Mouse (Mus musculus) midbrain, embryonic 13.5 days (tissue): ENCODE data around the gene Dlg2. TPM values are rescaled to one million over a fixed set of nuclear protein-coding genes. Genes with fewer than 3 reads are reported as not detected.

Experiments used
- ATAC-seq: fragments of 200-750 bp; cut with Nextera tagmentation; 2 replicates; pipeline ENCODE4 v1.8.0; 2017; ENCODE audit warnings: mild to moderate bottlenecking, moderate TSS enrichment, moderate library complexity
- H3K27ac ChIP-seq: fragments of 300-500 bp; sonication (generic); 2 replicates; pipeline ENCODE4 v1.5.1; 2015; ENCODE audit warnings: inconsistent platforms, mild to moderate bottlenecking, moderate library complexity
- H3K27me3 ChIP-seq: fragments of 300-500 bp; sonication (generic); 2 replicates; pipeline ENCODE4 v1.6.1; 2015; ENCODE audit warnings: mild to moderate bottlenecking, inconsistent platforms
- H3K36me3 ChIP-seq: fragments of 300-500 bp; sonication (generic); 2 replicates; pipeline ENCODE4 v1.6.1; 2015; ENCODE audit warnings: mild to moderate bottlenecking, inconsistent platforms
- H3K4me1 ChIP-seq: fragments of 300-500 bp; sonication (generic); replicated peaks from 2 replicates; pipeline ENCODE4 v1.6.1; 2015; ENCODE audit warnings: inconsistent platforms
- H3K4me2 ChIP-seq: fragments of 300-500 bp; sonication (generic); replicated peaks from 2 replicates; pipeline ENCODE4 v1.6.1; 2015; ENCODE audit warnings: moderate library complexity, mild to moderate bottlenecking, inconsistent platforms
- H3K4me3 ChIP-seq: fragments of 300-500 bp; sonication (generic); replicated peaks from 2 replicates; pipeline ENCODE4 v1.5.1; 2015; ENCODE audit warnings: mild to moderate bottlenecking, inconsistent platforms
- H3K9ac ChIP-seq: fragments of 300-500 bp; sonication (generic); replicated peaks from 2 replicates; pipeline ENCODE4 v1.6.1; 2015; ENCODE audit warnings: mild to moderate bottlenecking, inconsistent platforms
- H3K9me3 ChIP-seq: fragments of 300-500 bp; sonication (generic); 2 replicates; pipeline ENCODE4 v1.6.1; 2016; ENCODE audit warnings: mild to moderate bottlenecking, inconsistent platforms
- WGBS: fragments of 180-500 bp; shearing (Covaris S2); methylation state at CpG from one replicate; pipeline ENCODE4 v1.1.7; 2015; 5-methylcytosine and 5-hydroxymethylcytosine counted together
- polyA plus RNA-seq: library from polyadenylated mRNA; unstranded; fragments of >200 nt; fragmentation: Nextera tagmentation; extraction: Ambion mirVana; gene quantifications from 2 replicates; pipeline ENCODE4 v1.2.1, GENCODE M21; 2015

Gene Dlg2
- polyA plus RNA-seq, 1 experiment from 2014 or later = 13.0 TPM

- Histone ChIP-seq H3K9me3 (no peaks in the 10 kb centered on the region), H3K27me3 (no peaks in the 10 kb centered on the region), H3K36me3 (no peaks in the 10 kb centered on the region), H3K27ac (no peak overlapping the region), H3K4me3 (no peak overlapping the region), H3K9ac (no peak overlapping the region), H3K4me1 (no peaks in the 10 kb centered on the region), H3K4me2 (no peak overlapping the region)
- ATAC-seq = no peak
- 83% methylated on average over 3 of the region's 3 CpGs for WGBS
Measured at GRCm38 (mm10) chr7:91785871-91786270, 1309.4 kb downstream of the Dlg2 start.

GRCm38 (mm10) chr7:91790949-91791564 lies 1314.6 kb downstream of the Dlg2 start:
- H3K27ac ChIP-seq = no peak overlapping the region
- H3K27me3 ChIP-seq = no peaks in the 10 kb centered on the region
- peak; percentile 66 for ATAC-seq
- no peak overlapping the region for H3K4me3 ChIP-seq
- no peaks in the 10 kb centered on the region for H3K36me3 ChIP-seq
- H3K4me2 ChIP-seq = no peak overlapping the region
- H3K9ac ChIP-seq = no peak overlapping the region
- 76% methylated on average over 4 of the region's 4 CpGs for WGBS
- no peaks in the 10 kb centered on the region for H3K4me1 ChIP-seq
- H3K9me3 ChIP-seq = no peaks in the 10 kb centered on the region

- Histone ChIP-seq H3K9me3 (no peaks in the 10 kb centered on the region), H3K4me1 (peaks cover 7% of the 10 kb centered on the region; the same call in 1 of the 2 replicates), H3K4me3 (no peak overlapping the region), H3K36me3 (no peaks in the 10 kb centered on the region), H3K27me3 (no peaks in the 10 kb centered on the region), H3K27ac (no peak overlapping the region), H3K4me2 (no peak overlapping the region), H3K9ac (no peak overlapping the region)
- WGBS = 8% methylated on average over 4 of the region's 4 CpGs
- ATAC-seq = 0 out of 2 replicates have a peak, but pooled peaks have one; percentile 6
Measured at GRCm38 (mm10) chr7:91806632-91807031, 1330.2 kb downstream of the Dlg2 start.

- ATAC-seq = no peak
- Histone ChIP-seq H3K36me3 (no peaks in the 10 kb centered on the region), H3K4me2 (no peak overlapping the region), H3K27me3 (no peaks in the 10 kb centered on the region), H3K27ac (no peak overlapping the region), H3K4me1 (peaks cover 7% of the 10 kb centered on the region; the same call in 1 of the 2 replicates), H3K4me3 (no peak overlapping the region), H3K9ac (no peak overlapping the region), H3K9me3 (no peaks in the 10 kb centered on the region)
- 29% methylated on average over 2 of the region's 2 CpGs for WGBS
Measured at GRCm38 (mm10) chr7:91810774-91811173, 1334.3 kb downstream of the Dlg2 start.

GRCm38 (mm10) chr7:91818004-91818403 lies 1341.5 kb downstream of the Dlg2 start:
- Histone ChIP-seq H3K9ac (no peak overlapping the region), H3K4me3 (no peak overlapping the region), H3K4me2 (no peak overlapping the region), H3K9me3 (no peaks in the 10 kb centered on the region), H3K36me3 (no peaks in the 10 kb centered on the region), H3K27ac (no peak overlapping the region), H3K27me3 (no peaks in the 10 kb centered on the region), H3K4me1 (no peaks in the 10 kb centered on the region)
- WGBS = 58% methylated on average over 1 of the region's 1 CpGs
- no peak for ATAC-seq

GRCm38 (mm10) chr7:91832207-91832606 lies 1355.7 kb downstream of the Dlg2 start:
- Histone ChIP-seq H3K4me3 (no peak overlapping the region), H3K27me3 (no peaks in the 10 kb centered on the region), H3K36me3 (no peaks in the 10 kb centered on the region), H3K27ac (no peak overlapping the region), H3K4me2 (no peak overlapping the region), H3K9me3 (no peaks in the 10 kb centered on the region), H3K4me1 (no peaks in the 10 kb centered on the region), H3K9ac (no peak overlapping the region)
- no peak for ATAC-seq
- WGBS = 87% methylated on average over 5 of the region's 5 CpGs

- H3K9me3 ChIP-seq = no peaks in the 10 kb centered on the region
- 63% methylated on average over 1 of the region's 1 CpGs for WGBS
Measured at GRCm38 (mm10) chr7:91845723-91846122, 1369.3 kb downstream of the Dlg2 start.

GRCm38 (mm10) chr7:91849364-91849763 lies 1372.9 kb downstream of the Dlg2 start:
- H3K4me1 ChIP-seq = no peaks in the 10 kb centered on the region
- H3K27me3 ChIP-seq = no peaks in the 10 kb centered on the region

More at GRCm38 (mm10) chr7:91845723-91846122, 1369.3 kb downstream of the Dlg2 start:
- no peaks in the 10 kb centered on the region for H3K4me1 ChIP-seq
- H3K27ac ChIP-seq = no peak overlapping the region
- H3K4me2 ChIP-seq = no peak overlapping the region
- H3K9ac ChIP-seq = no peak overlapping the region
- no peaks in the 10 kb centered on the region for H3K36me3 ChIP-seq
- ATAC-seq = no peak
- H3K27me3 ChIP-seq = no peaks in the 10 kb centered on the region
- no peak overlapping the region for H3K4me3 ChIP-seq

GRCm38 (mm10) chr7:91853653-91854052 lies 1377.2 kb downstream of the Dlg2 start:
- H3K9ac ChIP-seq = no peak overlapping the region
- H3K4me1 ChIP-seq = no peaks in the 10 kb centered on the region
- no peaks in the 10 kb centered on the region for H3K27me3 ChIP-seq
- no peak overlapping the region for H3K4me2 ChIP-seq
- no peak overlapping the region for H3K27ac ChIP-seq
- H3K4me3 ChIP-seq = no peak overlapping the region
- no peaks in the 10 kb centered on the region for H3K9me3 ChIP-seq
- 57% methylated on average over 4 of the region's 4 CpGs for WGBS
- no peaks in the 10 kb centered on the region for H3K36me3 ChIP-seq
- ATAC-seq = no peak

More at GRCm38 (mm10) chr7:91849364-91849763, 1372.9 kb downstream of the Dlg2 start:
- no peaks in the 10 kb centered on the region for H3K36me3 ChIP-seq
- no peaks in the 10 kb centered on the region for H3K9me3 ChIP-seq
- no peak overlapping the region for H3K4me2 ChIP-seq
- H3K4me3 ChIP-seq = no peak overlapping the region
- H3K9ac ChIP-seq = no peak overlapping the region
- no peak for ATAC-seq
- H3K27ac ChIP-seq = no peak overlapping the region

- 97% methylated on average over 2 of the region's 2 CpGs for WGBS
- H3K27ac ChIP-seq = no peak overlapping the region
Measured at GRCm38 (mm10) chr7:91856931-91857330, 1380.5 kb downstream of the Dlg2 start.

GRCm38 (mm10) chr7:91862806-91863531 lies 1386.5 kb downstream of the Dlg2 start:
- Histone ChIP-seq H3K9me3 (no peaks in the 10 kb centered on the region), H3K36me3 (no peaks in the 10 kb centered on the region), H3K4me1 (no peaks in the 10 kb centered on the region; the same call in 1 of the 2 replicates), H3K4me2 (no peak overlapping the region), H3K27ac (no peak overlapping the region), H3K27me3 (no peaks in the 10 kb centered on the region), H3K9ac (no peak overlapping the region), H3K4me3 (no peak overlapping the region)
- WGBS = 63% methylated on average over 5 of the region's 5 CpGs
- ATAC-seq = peak; percentile 93

More at GRCm38 (mm10) chr7:91856931-91857330, 1380.5 kb downstream of the Dlg2 start:
- ATAC-seq = no peak
- Histone ChIP-seq H3K36me3 (no peaks in the 10 kb centered on the region), H3K9me3 (no peaks in the 10 kb centered on the region), H3K4me1 (no peaks in the 10 kb centered on the region), H3K27me3 (no peaks in the 10 kb centered on the region), H3K4me3 (no peak overlapping the region), H3K9ac (no peak overlapping the region), H3K4me2 (no peak overlapping the region)

GRCm38 (mm10) chr7:91868919-91869318 lies 1392.4 kb downstream of the Dlg2 start:
- Histone ChIP-seq H3K36me3 (no peaks in the 10 kb centered on the region), H3K4me3 (no peak overlapping the region), H3K9ac (no peak overlapping the region), H3K27ac (no peak overlapping the region), H3K4me1 (no peaks in the 10 kb centered on the region), H3K27me3 (no peaks in the 10 kb centered on the region), H3K9me3 (no peaks in the 10 kb centered on the region), H3K4me2 (no peak overlapping the region)
- 73% methylated on average over 1 of the region's 1 CpGs for WGBS
- ATAC-seq = no peak
